Mouse (Mus musculus): ENCODE results near the gene Lipc. TPM values are rescaled to one million over a fixed set of nuclear protein-coding genes. Genes with fewer than 3 reads are reported as not detected.

Lipc gene
- 0.56 and 0.87 TPM in 2 replicates for polyA plus RNA-seq (2011; ENCODE audit: insufficient read depth, insufficient read length, low replicate concordance, missing spikeins)

DNA sequence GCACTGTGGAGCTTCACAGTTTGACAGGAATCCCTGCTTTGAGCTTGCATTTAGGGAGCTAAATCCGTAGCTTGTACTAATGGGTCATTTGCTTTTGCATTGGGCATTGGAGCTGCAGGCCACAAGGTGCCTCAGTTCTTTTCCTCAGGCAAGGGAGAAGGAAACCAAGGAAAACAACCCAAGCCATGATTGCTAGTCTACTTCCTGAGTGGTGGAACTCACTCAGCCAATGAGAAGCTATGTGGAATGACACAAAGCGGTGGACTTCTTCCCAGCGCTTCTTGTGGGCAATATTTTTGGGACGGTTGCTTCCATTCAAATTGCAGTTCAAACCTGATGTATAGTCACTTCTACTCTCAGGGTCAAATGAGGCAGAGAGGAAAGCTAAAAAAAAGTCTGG, at the start of gene Lipc:
Gene Lipc (minus strand): TSS at position 101 of the 400 bp plus-strand sequence.
- H3K27ac ChIP-seq (ENCODE audit: control insufficient read depth, insufficient read depth, low read depth, low read length, poor library complexity) = no peak within 1 kb of the TSS
- no peak within 1 kb of the TSS for H3K4me3 ChIP-seq (replicated peaks; ENCODE audit: control insufficient read depth, low read depth, low read length)
- 82% methylated on average over 4 of the region's 4 CpGs for WGBS
- H3K4me1 ChIP-seq (ENCODE audit: control insufficient read depth, insufficient read depth, low read length) = no peaks in the 10 kb centered on the region; the same call in 1 of the 2 replicates
- TF ChIP-seq POLR2A (IDR thresholded peaks at IDR 0.05; ENCODE audit: borderline replicate concordance, control insufficient read depth, low read depth, low read length) (no peak), CTCF (IDR thresholded peaks at IDR 0.05; ENCODE audit: control insufficient read depth, insufficient read depth, low read length) (no peak)

DNA sequence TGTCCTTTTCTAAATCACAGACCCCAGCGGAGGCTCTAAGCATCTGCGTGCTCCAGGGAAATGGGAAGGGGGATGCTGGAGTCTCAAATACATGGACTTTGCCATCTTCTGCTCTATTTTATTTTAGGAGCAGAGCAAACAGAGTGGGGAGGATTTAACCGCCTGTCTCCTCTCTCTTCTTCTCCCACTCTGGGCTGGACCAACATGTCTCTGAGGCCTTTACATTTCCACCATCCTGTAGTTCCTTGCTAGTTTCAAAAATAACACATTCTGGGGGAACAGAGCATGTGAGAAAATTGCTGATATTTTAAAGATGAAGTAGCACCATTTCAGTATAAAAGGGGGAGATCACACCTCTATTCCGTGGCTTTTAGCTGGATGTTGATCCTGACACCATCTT, 47.1 kb upstream of the Lipc start:
- no peak for TF ChIP-seq CTCF (IDR thresholded peaks at IDR 0.05; ENCODE audit: control insufficient read depth, insufficient read depth, low read length)
- no peak for TF ChIP-seq POLR2A (IDR thresholded peaks at IDR 0.05; ENCODE audit: borderline replicate concordance, control insufficient read depth, low read depth, low read length)
- 82% methylated on average over 4 of the region's 4 CpGs for WGBS
- Histone ChIP-seq H3K4me1 (ENCODE audit: control insufficient read depth, insufficient read depth, low read length) (peaks cover 2% of the 10 kb centered on the region), H3K4me3 (replicated peaks; ENCODE audit: control insufficient read depth, low read depth, low read length) (no peak overlapping the region), H3K27ac (ENCODE audit: control insufficient read depth, insufficient read depth, low read depth, low read length, poor library complexity) (no peak overlapping the region; the same call in 1 of the 2 replicates)

DNA sequence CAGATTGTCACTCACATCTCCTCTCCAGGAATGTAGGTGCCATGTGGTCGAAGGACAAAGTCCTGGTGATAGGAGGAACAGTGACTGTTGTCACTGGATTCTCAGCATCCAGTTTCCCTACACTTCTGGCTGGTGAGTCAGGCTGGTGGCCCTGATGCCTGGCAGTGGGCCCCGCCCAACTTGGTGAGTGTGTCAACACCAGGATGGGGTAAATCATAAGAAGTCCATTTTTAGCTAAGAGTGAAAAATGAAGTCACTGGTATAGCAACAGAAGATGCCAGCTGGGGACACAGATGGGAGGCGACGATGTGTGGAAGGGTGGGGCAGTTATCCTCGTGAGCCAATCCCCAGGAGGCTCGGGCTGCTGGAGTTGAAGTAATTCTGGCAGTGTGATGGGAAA, 46.7 kb upstream of the Lipc start:
- peak overlapping the region; percentile 51 for H3K27ac ChIP-seq (ENCODE audit: control insufficient read depth, insufficient read depth, low read depth, low read length, poor library complexity)
- TF ChIP-seq CTCF (IDR thresholded peaks at IDR 0.05; ENCODE audit: control insufficient read depth, insufficient read depth, low read length) (no peak), POLR2A (IDR thresholded peaks at IDR 0.05; ENCODE audit: borderline replicate concordance, control insufficient read depth, low read depth, low read length) (no peak)
- 69% methylated on average over 6 of the region's 6 CpGs for WGBS
- no peak overlapping the region for H3K4me3 ChIP-seq (replicated peaks; ENCODE audit: control insufficient read depth, low read depth, low read length)
- H3K4me1 ChIP-seq (ENCODE audit: control insufficient read depth, insufficient read depth, low read length) = peaks cover 2% of the 10 kb centered on the region

DNA sequence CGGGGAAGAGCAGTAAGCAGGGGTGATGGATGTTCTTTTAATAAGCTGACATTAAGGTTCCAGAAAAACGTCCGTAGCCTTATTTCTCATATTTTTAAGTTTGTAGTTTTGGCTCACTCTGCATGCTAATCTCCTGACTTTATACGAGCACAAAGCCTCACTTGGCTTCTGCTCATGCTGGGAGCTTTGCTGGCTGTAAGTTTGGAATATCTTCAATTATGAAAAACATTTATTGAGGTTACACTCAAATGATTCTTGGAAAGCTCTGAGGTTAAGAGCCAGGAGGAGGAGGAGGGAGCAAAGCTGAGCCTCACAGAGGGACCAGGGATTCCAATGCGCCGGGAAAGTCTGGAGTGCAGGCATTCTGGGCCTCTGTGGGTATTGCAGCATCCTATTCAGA, 41.3 kb upstream of the Lipc start:
- H3K4me3 ChIP-seq (replicated peaks; ENCODE audit: control insufficient read depth, low read depth, low read length) = no peak overlapping the region
- TF ChIP-seq POLR2A (IDR thresholded peaks at IDR 0.05; ENCODE audit: borderline replicate concordance, control insufficient read depth, low read depth, low read length) (no peak), CTCF (IDR thresholded peaks at IDR 0.05; ENCODE audit: control insufficient read depth, insufficient read depth, low read length) (no peak)
- WGBS = 81% methylated on average over 6 of the region's 6 CpGs
- H3K27ac ChIP-seq (ENCODE audit: control insufficient read depth, insufficient read depth, low read depth, low read length, poor library complexity) = no peak overlapping the region
- H3K4me1 ChIP-seq (ENCODE audit: control insufficient read depth, insufficient read depth, low read length) = no peaks in the 10 kb centered on the region; the same call in 1 of the 2 replicates

DNA sequence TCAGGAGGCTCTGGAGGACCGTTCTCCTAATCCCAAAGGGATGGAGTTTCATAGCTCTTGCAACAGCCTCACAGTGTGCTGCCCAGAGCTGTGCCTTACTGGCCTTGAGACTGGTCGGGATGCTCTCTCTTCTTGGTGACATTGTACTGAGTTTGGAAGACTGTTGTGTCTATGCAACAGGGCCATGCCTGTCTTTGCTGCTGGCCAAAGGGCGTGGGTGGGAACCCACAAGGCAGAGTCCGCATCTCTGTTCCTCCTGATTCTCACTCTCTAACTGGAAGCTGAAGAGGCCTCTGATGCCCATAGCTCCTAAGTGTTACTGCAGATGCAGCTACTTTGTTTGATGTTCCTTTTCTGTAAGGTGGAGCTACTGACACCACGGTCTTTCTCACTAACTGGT, 39.4 kb upstream of the Lipc start:
- Histone ChIP-seq H3K27ac (ENCODE audit: control insufficient read depth, insufficient read depth, low read depth, low read length, poor library complexity) (no peak overlapping the region), H3K4me1 (ENCODE audit: control insufficient read depth, insufficient read depth, low read length) (no peaks in the 10 kb centered on the region; the same call in 1 of the 2 replicates), H3K4me3 (replicated peaks; ENCODE audit: control insufficient read depth, low read depth, low read length) (no peak overlapping the region)
- no peak for TF ChIP-seq POLR2A (IDR thresholded peaks at IDR 0.05; ENCODE audit: borderline replicate concordance, control insufficient read depth, low read depth, low read length)
- no peak for TF ChIP-seq CTCF (IDR thresholded peaks at IDR 0.05; ENCODE audit: control insufficient read depth, insufficient read depth, low read length)
- 82% methylated on average over 5 of the region's 5 CpGs for WGBS

DNA sequence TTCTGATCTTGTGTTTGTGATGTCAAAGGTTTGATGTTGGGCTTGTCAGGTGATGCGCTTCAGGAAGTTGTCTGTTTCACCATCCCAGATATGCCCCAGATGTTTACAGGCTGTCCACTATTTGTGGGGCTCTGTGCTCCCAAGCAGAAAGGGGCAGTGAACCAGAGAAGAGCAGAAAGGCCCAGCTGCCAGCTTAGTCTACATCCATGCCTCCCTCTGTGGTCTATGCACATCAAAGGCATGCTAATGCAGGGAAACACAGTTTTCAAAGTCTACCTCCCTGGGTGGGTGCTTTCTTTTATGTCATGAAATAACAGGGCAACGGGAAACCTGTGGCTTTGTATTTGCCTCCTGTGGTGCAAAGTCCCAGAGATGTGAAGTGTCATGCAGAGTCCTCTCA, 35.2 kb upstream of the Lipc start:
- whole genome bisulfite sequencing = 47% methylated on average over 2 of the region's 2 CpGs
- H3K27ac ChIP-seq (ENCODE audit: control insufficient read depth, insufficient read depth, low read depth, low read length, poor library complexity) = peak overlapping the region; percentile 85
- H3K4me1 ChIP-seq (ENCODE audit: control insufficient read depth, insufficient read depth, low read length) = peaks cover 2% of the 10 kb centered on the region; the same call in 1 of the 2 replicates

DNA sequence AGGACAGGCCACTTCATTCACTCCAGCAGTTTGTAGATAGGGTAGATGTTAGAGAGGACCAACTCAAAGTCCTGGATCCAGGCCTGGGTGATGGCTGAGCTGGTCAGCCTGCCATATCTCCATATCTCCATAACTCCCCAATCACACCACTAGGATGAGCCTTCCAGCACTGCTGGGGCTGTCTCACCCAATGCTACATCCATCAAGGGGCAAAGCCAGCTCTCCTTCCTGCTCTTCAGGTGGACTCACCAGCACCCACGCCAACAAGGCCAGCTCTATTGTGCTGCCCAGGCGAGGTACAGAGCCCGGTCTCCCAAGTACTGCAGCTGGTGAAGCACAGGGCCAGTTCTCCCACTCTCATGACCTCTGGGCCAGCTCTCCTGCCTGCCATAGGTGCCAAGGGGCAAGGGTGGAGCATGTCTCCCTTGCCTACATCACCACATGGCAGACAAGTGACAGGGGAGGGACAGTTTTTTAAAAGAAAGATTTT, 31.0 kb upstream of the Lipc start:
- peak overlapping the region; percentile 30 for H3K27ac ChIP-seq (ENCODE audit: control insufficient read depth, insufficient read depth, low read depth, low read length, poor library complexity)
- TF ChIP-seq CTCF (IDR thresholded peaks at IDR 0.05; ENCODE audit: control insufficient read depth, insufficient read depth, low read length) (no peak), POLR2A (IDR thresholded peaks at IDR 0.05; ENCODE audit: borderline replicate concordance, control insufficient read depth, low read depth, low read length) (no peak)
- WGBS = 91% methylated on average over 3 of the region's 3 CpGs
- H3K4me1 ChIP-seq (ENCODE audit: control insufficient read depth, insufficient read depth, low read length) = peaks cover 2% of the 10 kb centered on the region; the same call in 1 of the 2 replicates
- H3K4me3 ChIP-seq (replicated peaks; ENCODE audit: control insufficient read depth, low read depth, low read length) = no peak overlapping the region

More for the DNA sequence above, 35.2 kb upstream of the Lipc start:
- no peak overlapping the region for H3K4me3 ChIP-seq (replicated peaks; ENCODE audit: control insufficient read depth, low read depth, low read length)
- TF ChIP-seq CTCF (IDR thresholded peaks at IDR 0.05; ENCODE audit: control insufficient read depth, insufficient read depth, low read length) (no peak), POLR2A (IDR thresholded peaks at IDR 0.05; ENCODE audit: borderline replicate concordance, control insufficient read depth, low read depth, low read length) (no peak)

DNA sequence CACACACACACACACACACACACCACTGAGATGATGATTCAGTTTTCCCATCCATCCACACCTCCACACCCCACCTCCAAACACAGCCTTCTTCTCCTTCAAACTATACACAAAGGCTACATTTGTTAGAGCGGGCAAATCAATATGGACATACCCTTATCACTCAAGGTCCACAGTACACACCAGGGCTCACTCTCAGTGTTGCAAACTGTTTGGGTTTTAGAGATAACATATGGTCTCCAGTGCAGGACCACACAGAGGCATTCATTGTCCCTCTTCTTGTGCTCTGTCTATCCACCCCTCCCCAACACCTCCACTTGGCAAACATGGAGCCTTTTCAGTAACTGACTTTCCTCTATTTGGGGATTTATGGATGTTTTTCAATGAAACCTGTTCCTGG, 29.7 kb upstream of the Lipc start:
- 67% methylated on average over 1 of the region's 1 CpGs for WGBS
- H3K4me1 ChIP-seq (ENCODE audit: control insufficient read depth, insufficient read depth, low read length) = peaks cover 2% of the 10 kb centered on the region; the same call in 1 of the 2 replicates
- no peak overlapping the region for H3K27ac ChIP-seq (ENCODE audit: control insufficient read depth, insufficient read depth, low read depth, low read length, poor library complexity)
- no peak overlapping the region for H3K4me3 ChIP-seq (replicated peaks; ENCODE audit: control insufficient read depth, low read depth, low read length)
- no peak for TF ChIP-seq POLR2A (IDR thresholded peaks at IDR 0.05; ENCODE audit: borderline replicate concordance, control insufficient read depth, low read depth, low read length)

DNA sequence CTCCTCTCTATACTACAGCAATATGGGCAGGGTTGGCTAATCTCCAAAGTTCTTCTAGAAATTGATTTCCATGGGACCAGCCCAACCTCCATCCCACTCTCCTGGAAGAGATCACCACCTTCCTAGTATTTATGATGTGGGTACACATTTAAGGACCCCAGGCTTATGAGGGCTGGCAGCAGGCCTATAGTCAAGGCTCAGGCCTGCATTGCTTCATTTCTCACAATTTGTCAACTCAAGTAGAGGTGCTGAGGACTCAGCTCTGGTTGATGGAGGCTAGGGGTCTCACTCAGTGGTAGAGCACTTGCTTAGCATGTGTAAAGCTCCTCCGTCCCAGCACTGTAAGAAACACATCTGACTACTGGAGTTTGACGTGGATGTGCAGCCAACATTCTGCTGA, 27.6 kb upstream of the Lipc start:
- 78% methylated on average over 2 of the region's 2 CpGs for WGBS
- Histone ChIP-seq H3K27ac (ENCODE audit: control insufficient read depth, insufficient read depth, low read depth, low read length, poor library complexity) (no peak overlapping the region), H3K4me3 (replicated peaks; ENCODE audit: control insufficient read depth, low read depth, low read length) (no peak overlapping the region), H3K4me1 (ENCODE audit: control insufficient read depth, insufficient read depth, low read length) (peaks cover 2% of the 10 kb centered on the region; the same call in 1 of the 2 replicates)
- TF ChIP-seq POLR2A (IDR thresholded peaks at IDR 0.05; ENCODE audit: borderline replicate concordance, control insufficient read depth, low read depth, low read length) = no peak
- no peak for TF ChIP-seq CTCF (IDR thresholded peaks at IDR 0.05; ENCODE audit: control insufficient read depth, insufficient read depth, low read length)

All from bone marrow, adult 2 months (tissue).